Mouse (Mus musculus): ENCODE results near the gene Cabin1.

DNA sequence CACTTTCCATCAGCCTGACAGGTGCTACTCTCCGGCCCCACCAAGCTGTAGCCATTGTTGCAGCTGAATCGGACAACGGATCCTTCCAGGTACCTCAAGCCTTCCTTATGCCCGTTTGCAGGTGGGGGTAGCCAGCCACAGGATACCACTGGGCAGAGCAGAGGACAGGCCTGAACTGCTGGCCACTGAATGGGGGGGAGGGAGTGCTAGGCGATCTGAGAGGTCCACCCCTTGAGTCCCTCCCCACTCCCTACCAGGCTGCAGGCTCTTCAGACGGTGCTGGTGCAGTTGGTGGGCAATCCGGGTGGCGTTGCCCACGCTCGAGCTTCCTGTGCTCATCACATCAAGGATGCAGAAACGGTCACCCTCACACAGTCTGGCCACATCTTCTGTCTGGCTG lies 126.4 kb downstream of the Cabin1 start:
- TF ChIP-seq CTCF (IDR thresholded peaks at IDR 0.05; ENCODE audit: low read depth, low read length), result no peak
- TF ChIP-seq POLR2A (IDR thresholded peaks at IDR 0.05; ENCODE audit: borderline replicate concordance, low read depth, low read length), result no peak
